In genomic region chr13:56556701-56557100, GRCm38 (mm10) we compare ENCODE assay signal across 18 mouse cellular contexts. TPM values are rescaled to one million over a fixed set of nuclear protein-coding genes. Genes with fewer than 3 reads are reported as not detected.
"Had no signal": no experiment of that assay in that cellular context is flagged by ENCODE, and none has a peak within 500 bp of the region (broad histone marks: within the 10 kb centered on the region; RNA-seq: fewer than 3 reads in every experiment).

No protein-coding gene starts in this region.

- H3K4me3 ChIP-seq: limb, embryonic 12.5 days; limb, embryonic 15.5 days; liver, embryonic 13.5 days; midbrain, embryonic 12.5 days; myocyte had no signal

- H3K36me3 ChIP-seq: limb, embryonic 12.5 days; limb, embryonic 15.5 days; liver, embryonic 13.5 days; midbrain, embryonic 12.5 days had no signal

- H3K9ac ChIP-seq: hindbrain, embryonic 14.5 days; limb, embryonic 12.5 days; limb, embryonic 15.5 days; liver, embryonic 13.5 days; midbrain, embryonic 12.5 days had no signal

- H3K9me3 ChIP-seq: limb, embryonic 12.5 days; limb, embryonic 15.5 days; liver, embryonic 13.5 days; midbrain, embryonic 12.5 days had no signal

- DNase-seq: liver, embryonic 13.5 days; lung, adult 2 months; thymus, adult 18-20 months; thymus, postnatal 36 days had no signal

- H3K27me3 ChIP-seq: limb, embryonic 15.5 days; liver, embryonic 13.5 days; midbrain, embryonic 12.5 days had no signal

- H3K27ac ChIP-seq: hindbrain, embryonic 14.5 days; hindbrain, postnatal 0 days; limb, embryonic 12.5 days; limb, embryonic 15.5 days; liver, embryonic 13.5 days; midbrain, embryonic 12.5 days had no signal

- ATAC-seq: inflammation-experienced regulatory T-cells, adult 6 months; intestine, postnatal 0 days; midbrain, embryonic 16.5 days had no signal

- H3K4me2 ChIP-seq: hindbrain, embryonic 14.5 days; limb, embryonic 12.5 days; limb, embryonic 15.5 days; liver, embryonic 13.5 days; midbrain, embryonic 12.5 days had no signal

RNA-seq across cellular contexts. Expression of gene Lect2, which starts 8.4 kb away (rescaled TPM):
- polyA plus RNA-seq: hindbrain, embryonic 14.5 days; hindbrain, postnatal 0 days; inflammation-experienced regulatory T-cells, adult 6 months; limb, embryonic 12.5 days; limb, embryonic 15.5 days; lung, adult 2 months; lung, embryonic 16.5 days; midbrain, embryonic 12.5 days; midbrain, embryonic 16.5 days; myocyte; neural tube, embryonic 11.5 days; neural tube, embryonic 14.5 days; spleen, adult 2 months; testis, adult 2 months had no signal
